Mouse (Mus musculus) cerebellum, adult 11 months (tissue): ENCODE data around the gene Dazl.
"Not testable (repeated sequence)": the region's sequence is repeated elsewhere in the genome, so short reads cannot be mapped to it uniquely, and the experiment has no call there.

ENCODE experiments used
- DNase-seq: peaks from one replicate; pipeline ENCODE4 v3.0.0; 2022

Dazl gene

DNA sequence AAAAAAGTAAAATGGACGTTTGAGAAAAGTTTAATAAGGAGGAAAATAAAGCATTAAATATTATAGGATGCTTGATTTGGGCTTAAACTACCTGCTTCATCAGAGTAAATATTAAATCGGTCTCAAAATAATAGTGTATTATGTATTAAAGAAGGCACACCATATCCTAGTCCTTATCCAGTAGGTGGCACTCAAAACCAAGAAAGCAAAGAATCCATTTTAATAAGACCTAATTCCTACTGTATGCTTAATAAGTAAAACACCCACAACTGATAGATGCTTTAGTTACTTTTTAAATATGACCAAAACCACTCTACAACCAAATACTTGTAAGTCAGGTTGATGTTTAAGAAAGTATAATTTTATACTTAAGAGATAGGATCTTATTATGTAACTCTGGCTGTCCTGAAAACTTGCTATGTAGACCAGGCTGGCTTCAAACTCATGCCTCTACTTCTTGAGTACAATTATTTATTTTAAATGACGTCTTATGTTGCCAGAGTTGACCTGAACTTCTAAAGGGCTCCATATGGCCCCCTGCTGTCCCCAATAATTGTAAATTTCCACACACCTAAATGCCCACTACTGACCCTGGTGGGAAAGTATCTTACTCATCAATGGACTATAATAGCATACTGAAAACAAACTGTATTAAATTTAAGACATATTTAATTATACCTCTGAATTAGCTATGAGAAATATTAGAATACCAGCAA lies 1.8 kb downstream of the Dazl start:
- DNase-seq = no peak

DNA sequence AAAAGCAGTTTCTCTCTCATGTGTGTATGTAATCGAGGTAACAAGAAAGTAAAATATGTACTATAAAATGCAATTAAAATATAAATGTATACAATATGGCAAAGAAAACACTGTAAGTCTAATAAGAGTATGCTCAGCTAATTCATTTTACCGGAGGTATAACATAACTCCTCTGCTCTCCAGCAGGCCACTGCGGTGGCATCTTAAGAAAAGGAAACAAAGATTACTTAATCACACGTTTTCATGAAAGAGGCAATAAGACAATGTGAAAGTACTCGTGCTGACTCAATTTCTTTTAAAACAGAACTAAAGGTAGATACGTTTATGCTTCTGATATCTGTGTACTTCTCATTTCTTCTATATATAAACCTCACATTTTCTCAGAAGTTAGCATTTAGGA lies 8.6 kb downstream of the Dazl start:
- no peak for DNase-seq

- not testable (repeated sequence) for DNase-seq
Measured at GRCm38 (mm10) chr17:50261615-50262014, 31.8 kb downstream of the Dazl start.

- DNase-seq = no peak
Measured at GRCm38 (mm10) chr17:50260856-50261255, 32.6 kb downstream of the Dazl start.

- no peak for DNase-seq
Measured at GRCm38 (mm10) chr17:50246605-50247004, 46.8 kb downstream of the Dazl start.

- no peak for DNase-seq
Measured at GRCm38 (mm10) chr17:50244675-50245074, 48.8 kb downstream of the Dazl start.

DNA sequence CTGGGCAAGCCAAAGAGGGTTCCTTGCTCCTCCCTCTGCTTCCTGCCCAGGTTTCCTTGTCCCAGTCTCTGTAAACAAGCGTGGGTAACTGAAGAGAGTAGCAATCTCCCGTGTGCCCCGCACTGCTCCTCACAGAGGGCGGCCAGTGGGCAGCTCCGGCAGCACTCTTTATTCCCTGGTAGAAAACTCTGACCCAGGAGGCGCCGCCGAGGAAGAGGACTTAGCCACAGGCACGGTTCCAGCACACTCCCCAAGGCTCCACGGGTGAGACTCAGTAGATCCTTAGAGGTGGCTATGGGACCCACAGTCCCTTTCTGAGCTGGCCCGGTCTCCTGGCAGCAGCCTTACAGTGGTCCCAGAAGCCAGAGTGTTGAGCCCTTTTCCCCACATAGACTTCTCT lies 50.1 kb downstream of the Dazl start:
- DNase-seq = no peak

DNA sequence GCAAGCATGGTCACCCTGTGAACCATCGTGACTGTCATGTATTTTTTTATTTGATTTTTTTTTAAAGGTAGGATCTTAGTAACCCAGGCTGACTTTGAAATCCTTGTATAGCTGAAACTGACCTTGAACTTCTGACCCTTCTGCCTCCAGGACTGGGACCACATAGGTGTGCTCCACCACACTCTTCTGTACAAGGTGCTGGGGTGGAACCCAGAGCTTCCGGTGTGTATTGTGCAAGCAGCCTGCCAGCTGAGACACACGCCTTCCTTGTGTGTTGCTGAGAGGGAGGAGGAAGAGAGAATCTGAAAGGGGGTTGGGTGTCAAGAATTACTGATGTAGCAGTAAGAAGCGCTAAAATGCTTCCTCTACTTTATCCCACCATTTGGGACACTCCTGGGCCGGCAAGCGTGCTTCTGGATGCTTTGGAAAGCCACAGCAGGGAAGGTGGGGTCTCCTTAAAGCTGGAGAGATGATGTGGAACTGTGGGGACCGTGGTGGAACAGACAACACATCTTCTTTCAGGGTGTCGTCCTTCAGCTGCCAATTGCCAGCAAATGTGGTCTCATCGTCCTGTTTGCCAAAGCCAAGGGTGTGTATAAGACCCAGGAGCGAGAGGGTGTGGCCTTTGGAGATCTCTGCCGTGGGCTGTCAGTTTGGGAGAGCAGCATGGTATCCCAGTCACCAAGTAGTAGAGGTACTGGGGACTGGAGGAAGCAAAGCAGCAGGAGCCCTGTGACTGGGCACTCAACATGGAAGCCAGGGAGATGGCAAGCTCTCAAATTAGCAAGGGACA lies 55.4 kb downstream of the Dazl start:
- DNase-seq = no peak

GRCm38 (mm10) chr17:50237436-50237709 lies 56.1 kb downstream of the Dazl start:
- DNase-seq = peak; percentile 83

DNA sequence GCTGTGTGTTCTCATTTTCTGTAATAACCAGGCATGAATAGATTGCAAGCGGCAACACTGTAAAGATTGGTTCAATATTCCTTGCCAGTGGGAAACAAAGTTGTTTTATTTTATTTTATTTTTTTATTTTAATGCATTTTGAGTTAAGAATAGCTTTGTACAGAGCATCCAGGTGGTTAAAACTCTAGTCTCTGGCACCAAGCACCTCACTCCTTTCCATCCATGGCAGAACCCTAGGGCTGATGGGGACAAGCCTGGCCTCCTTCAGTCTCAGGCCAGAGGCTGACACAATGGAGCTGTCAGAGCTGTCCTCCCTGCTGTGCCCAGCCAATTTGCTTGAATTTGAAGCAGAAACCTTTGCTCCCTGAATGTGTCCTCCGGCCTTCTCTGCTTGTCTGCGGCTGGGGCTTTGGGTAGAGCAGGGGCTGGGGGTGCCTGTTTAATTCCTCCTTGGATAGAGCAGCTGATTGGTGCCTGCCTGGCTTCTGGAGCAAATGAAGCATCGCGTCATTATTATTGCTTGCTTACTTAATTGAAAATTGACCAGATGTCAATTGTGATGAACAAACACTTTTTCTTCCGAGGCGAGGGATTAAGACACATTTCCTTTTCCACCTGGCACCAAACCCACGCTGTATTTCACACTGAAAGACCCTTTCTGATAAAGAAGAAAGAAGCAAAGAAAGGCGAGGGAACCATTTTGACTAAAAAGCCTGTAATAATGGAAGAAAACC lies 56.6 kb downstream of the Dazl start:
- peak; percentile 18 for DNase-seq

- no peak for DNase-seq
Measured at GRCm38 (mm10) chr17:50235943-50236701, 57.3 kb downstream of the Dazl start.

DNA sequence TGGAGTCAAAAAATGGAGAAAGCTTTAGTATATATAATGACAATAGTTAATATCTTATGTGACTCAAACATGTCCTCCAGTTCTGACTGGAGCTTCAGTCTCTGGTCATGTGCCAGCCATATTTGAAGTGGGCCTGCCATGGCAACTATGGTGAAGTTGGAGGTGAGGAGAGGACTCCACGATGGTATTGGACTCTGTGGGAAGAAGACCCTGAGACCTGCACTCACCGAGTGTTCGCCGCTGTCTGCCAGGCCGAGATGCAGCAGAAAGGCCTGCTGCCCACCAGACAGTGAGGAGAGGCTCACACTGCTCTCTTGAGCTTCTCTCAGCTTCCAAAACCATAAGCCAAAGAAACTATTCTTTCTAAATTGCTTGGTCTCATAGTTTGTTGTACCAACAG lies 59.5 kb downstream of the Dazl start:
- no peak for DNase-seq

DNA sequence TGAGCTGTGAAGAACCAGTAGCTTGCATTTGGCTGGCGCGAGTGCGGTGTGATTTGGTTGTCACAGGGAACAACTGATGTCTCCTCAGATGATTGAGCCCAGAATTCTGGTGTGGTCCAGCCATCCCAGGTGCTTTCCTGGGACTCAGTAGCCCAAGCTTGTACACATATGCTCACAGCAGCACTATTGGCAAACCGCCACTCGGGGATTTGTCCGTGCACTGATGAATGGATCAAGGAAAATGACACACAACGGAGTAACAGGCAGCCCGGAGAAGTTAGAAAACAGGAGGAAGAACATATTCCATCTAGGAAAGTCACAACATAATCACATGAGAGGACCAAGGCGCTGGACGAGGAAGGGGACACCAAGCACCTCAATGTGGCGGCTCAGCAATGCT lies 60.6 kb downstream of the Dazl start:
- no peak for DNase-seq

- no peak for DNase-seq
Measured at GRCm38 (mm10) chr17:50231206-50231605, 62.2 kb downstream of the Dazl start.

- no peak for DNase-seq
Measured at GRCm38 (mm10) chr17:50229534-50229933, 63.9 kb downstream of the Dazl start.
